Mouse (Mus musculus) testis, postnatal 14 days (tissue): ENCODE data around the gene Tmem212.

Source experiments
- DNase-seq: peaks from one replicate; pipeline ENCODE4 v3.0.0; 2021; ENCODE audit warnings: low spot score

Gene Tmem212

DNA sequence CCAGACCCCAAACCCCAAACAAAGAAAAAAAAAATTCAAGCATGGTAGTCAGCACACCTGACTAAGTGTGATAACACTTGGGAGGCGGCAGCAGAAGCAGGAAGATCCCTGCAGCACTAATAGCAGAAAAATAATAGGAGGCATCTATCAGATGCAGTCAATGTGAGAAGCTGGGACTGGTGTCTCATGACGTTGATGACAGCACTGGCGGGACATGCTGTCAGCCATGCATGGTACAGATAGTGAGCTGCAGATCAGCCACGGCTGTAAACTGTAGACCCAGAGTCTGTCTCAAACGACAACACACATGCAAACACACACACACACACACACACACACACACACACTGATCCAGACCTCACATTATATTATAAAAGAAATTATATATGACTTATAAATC, 52.9 kb downstream of the Tmem212 start:
- DNase-seq: no peak

DNA sequence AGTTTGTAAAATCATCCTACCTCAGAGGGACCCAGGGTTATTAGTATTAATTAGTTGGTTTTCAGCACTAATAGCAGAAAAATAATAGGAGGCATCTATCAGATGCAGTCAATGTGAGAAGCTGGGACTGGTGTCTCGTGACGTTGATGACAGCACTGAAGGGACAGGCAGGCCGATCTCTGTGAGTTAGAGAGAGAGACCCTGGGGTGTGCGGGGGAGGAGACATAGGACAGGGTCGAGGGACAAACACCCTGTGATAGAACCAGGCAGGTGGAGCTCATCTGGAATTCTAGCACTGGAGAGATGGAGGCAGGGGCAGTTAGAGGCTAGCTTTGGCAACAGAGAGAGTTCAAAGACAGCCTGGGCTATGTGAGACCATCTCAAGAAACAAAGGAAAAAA, 53.3 kb downstream of the Tmem212 start:
- DNase-seq: no peak

DNA sequence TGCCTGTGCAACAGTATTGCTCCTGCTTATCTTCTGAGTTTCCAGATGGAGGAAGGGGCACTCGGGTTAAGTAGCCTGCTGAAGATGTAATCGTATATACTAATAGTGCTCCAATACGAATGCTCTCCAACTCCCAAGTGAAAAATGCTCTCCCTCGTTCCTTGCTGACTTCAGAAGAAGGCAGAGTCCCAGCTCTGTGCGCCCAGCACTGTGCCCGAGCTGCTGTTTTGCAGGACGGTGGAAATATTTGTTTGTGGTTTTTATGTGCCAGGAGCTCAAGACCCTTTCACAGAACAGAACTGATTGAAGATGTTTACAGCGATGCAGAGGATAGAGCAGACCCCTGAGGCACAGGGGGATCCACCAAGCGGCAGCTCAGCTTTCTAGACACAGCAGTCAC, 55.9 kb downstream of the Tmem212 start:
- no peak for DNase-seq

DNA sequence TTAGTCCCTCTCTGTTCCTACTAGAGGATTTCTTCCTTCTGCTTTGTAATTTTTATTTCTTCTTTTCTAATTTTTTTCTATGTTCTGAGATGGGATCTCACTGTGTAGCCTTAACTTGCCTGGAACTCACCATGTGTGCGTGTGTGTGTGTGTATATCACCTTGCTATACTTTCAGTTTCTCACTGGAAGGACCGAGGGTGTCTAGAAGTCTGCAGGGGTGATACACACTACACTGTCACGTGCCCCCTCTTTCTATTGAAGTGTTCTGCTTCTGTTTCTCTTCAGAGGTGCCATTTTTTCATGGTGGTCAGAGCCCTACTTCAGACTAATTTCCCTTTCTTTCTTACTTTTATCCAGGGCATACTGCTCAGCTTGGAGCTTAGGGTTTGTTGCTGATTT, 56.4 kb downstream of the Tmem212 start:
- no peak for DNase-seq

DNA sequence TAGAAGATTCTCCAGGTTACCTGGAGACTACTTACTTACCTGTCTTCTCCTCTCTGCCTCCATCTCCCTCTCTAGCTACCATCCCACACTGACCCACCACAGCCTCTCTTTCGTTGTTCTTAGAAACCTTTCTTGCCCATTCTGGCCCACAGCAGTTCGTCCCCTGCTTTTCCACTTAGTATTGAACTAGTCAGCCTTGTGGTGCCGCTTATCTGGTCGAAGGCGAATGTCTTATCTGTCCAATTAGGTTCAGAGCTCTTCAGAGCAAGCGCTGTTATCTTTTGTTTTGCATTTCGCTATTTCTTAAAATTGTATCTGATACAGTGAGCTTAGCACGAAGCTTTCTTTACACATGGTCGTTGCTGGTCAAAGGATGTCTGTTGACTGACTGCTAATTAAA, 56.9 kb downstream of the Tmem212 start:
- DNase-seq: no peak

DNA sequence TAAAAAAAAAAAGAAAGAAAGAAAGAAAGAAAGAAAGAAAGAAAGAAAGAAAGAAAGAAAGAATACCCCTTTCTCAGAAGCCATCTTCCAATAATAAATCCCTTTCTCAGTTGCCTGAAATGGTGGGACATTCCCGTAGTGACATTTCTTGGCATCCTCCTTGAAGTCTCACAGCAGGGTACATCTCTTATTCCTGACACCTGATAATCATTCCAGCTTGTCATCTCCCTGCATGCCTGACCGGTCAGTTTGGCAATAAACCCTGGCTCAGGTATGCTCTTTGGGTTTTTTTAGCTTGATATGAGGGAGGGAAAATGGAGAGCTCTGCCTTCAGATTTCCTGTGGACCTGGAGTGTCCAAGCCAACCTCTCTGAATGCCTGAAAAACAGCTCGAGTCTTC, 59.9 kb downstream of the Tmem212 start:
- DNase-seq: no peak

DNA sequence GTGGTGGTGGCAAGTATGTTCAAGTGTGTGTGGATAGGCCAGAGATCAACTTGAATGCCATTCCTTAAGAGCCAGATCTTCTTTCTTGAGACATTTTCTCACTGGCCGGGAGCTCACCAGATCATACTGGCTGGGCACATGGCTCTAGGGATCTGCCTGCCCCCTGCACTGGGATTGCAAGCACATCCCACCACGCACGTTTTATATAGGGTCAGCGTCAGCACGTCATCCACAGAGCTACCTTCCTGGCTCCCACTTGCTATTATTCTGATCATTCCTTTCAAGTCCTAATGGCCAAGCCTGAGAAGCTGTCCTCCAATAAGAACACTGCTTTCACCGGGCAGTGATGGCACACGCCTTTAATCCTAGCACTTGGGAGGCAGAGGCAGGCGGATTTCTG, 60.4 kb downstream of the Tmem212 start:
- no peak for DNase-seq

DNA sequence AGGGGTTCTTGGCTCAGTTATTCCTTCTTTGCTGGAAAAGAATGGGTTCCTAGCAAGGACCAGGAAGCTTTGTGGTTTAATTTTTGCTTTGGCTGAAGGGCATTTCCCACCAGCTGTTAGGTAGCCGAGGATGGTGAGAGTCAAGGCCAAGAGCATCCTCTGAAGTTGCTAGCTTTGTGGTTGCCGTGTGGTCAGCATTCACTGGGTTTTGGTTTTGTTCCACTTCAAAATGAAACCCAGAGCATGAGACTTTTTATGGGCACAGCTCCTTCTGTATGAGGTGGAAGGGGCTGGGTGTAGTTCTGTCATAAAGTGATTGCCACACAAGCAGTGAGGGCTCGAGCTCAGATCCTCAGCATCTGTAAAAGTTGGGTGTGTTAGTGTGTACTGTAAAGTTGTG, 67.4 kb downstream of the Tmem212 start:
- no peak for DNase-seq

DNA sequence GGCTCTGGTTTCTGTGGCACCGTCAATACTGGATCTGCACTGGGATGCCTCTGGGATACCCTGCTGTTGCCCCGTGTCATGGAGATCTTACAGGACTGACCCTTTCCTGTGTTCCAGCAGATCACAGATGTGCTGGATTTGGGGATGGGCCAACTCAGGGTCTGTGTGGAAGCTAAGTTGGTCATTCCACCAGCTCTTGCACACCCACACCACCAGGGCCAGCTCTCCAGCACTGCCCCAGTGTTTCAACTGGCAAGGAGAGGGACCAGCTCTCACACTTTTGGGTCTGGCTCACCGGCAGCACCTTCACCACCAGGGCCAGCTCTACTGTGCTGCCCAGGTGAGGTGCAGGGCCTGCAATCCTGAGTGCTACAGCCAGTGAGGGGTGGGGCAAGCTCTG, 68.9 kb downstream of the Tmem212 start:
- DNase-seq: no peak

DNA sequence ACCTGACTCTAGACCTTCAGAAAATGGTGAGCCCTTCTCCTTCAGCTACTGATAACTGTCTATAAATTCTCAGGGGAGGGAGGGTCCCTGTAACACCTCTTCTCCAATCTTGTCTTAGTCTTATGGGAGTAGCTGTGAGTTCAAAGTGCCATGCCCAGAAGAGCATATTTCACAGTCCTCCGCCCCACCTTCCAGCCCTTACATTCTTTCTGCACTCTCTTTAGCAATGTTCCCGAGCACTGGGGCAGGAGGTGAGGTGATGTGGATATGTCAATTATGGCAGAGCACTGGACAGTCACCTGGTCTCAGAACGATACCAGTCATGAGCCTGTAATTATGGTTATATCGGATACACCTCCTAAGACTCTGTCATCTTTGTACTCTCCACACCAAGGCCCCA, 70.2 kb downstream of the Tmem212 start:
- no peak for DNase-seq
